Mouse (Mus musculus) myocyte (in vitro differentiated cells): Measurements from ENCODE around the gene Synpr.

ENCODE experiments used
- CEBPB ChIP-seq: IDR thresholded peaks from 2 replicates; pipeline ENCODE4 v1.6.1; 2011; ENCODE audit warnings: mild to moderate bottlenecking, moderate library complexity; ENCODE audit not compliant: poor library complexity, insufficient read depth, severe bottlenecking
- MAX ChIP-seq: IDR thresholded peaks from one replicate; pipeline ENCODE4 v1.6.1; 2011; ENCODE audit warnings: low read depth, mild to moderate bottlenecking, control low read depth
- POLR2A ChIP-seq: IDR thresholded peaks from one replicate; pipeline ENCODE4 v1.6.1; 2011; ENCODE audit warnings: low read depth, mild to moderate bottlenecking, control low read depth, moderate library complexity; ENCODE audit not compliant: insufficient read length
- POLR2AphosphoS2 ChIP-seq: IDR thresholded peaks from one replicate; pipeline ENCODE4 v1.6.1; 2011; ENCODE audit warnings: low read depth, control low read depth; ENCODE audit not compliant: insufficient read length
- TCF12 ChIP-seq: IDR thresholded peaks from one replicate; pipeline ENCODE4 v1.6.1; 2011; ENCODE audit warnings: mild to moderate bottlenecking, control low read depth; ENCODE audit not compliant: poor library complexity, insufficient read depth, severe bottlenecking

DNA sequence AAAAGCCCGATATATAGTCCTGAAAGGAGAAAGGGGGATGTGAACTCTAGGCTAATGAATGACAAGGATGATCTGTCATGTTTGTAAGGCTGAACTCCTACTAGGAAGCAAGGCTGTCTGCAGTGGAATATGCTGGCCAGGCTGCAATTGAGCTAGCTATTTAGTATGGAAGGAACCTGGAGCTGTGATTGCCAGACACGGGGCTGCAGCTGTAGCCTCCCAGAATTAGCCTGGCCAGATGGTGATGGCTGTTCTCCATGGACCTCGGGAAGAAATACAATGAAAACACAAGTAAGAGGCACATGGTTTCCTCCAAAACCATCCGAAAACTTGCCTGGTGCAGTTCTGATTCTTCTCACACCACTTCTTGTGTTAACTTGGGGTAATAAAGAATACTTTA, 51.6 kb downstream of the Synpr start:
- TF ChIP-seq POLR2A (no peak), CEBPB (no peak), MAX (no peak), TCF12 (no peak), POLR2AphosphoS2 (no peak)
